Mouse (Mus musculus): ENCODE measurements around the gene Rex1bd. TPM values are rescaled to one million over a fixed set of nuclear protein-coding genes. Genes with fewer than 3 reads are reported as not detected.

Rex1bd gene
- polyA plus RNA-seq, 1 experiment from 2014 or later, result 199 TPM

DNA sequence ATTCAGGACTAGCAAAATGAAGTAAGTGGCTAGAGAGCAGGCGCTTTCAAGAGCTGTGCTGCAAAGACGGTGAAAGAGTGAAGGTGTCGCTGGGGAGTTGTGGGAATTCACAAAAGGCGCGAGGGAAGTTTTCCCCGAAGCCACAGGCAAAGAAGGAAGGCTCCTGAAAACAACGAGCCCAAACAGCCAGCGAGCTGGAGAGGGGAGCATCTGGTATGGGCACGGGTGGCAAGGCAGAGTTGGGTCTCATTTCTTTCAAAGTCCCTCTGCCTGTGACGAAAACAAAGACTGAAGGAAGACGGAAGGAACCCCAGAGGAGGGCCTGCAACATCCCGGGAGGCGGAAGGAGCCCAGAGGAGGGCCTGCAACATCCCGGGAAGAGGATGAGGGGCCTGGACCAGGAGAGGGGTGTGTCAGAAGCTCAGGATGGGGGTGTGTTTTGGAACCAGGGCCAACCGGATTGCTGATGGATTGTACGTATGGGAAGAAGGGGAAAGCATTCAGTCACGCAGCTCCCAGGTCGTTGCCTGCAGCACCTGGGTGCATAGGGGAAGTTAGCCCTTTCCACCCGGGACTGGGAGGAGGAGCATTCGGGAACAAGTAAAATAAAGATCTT lies 15.6 kb downstream of the Rex1bd start:
- DNase-seq (ENCODE audit: low spot score) (no peak), ATAC-seq (no peak)
- Histone ChIP-seq H3K9me3 (replicated peaks; ENCODE audit: control insufficient read depth, low read length) (no peaks in the 10 kb centered on the region), H3K36me3 (ENCODE audit: control insufficient read depth, insufficient read depth, low read length) (no peaks in the 10 kb centered on the region), H3K27ac (ENCODE audit: low read depth, low read length) (no peak overlapping the region), H3K4me3 (ENCODE audit: low read depth, low read length) (no peak overlapping the region), H3K4me2 (ENCODE audit: low read length) (no peak overlapping the region), H3K4me1 (ENCODE audit: control insufficient read depth, insufficient read depth, low read length) (peaks cover 9% of the 10 kb centered on the region), H3K9ac (ENCODE audit: low read length) (no peak overlapping the region), H3K27me3 (replicated peaks; ENCODE audit: control insufficient read depth, insufficient read depth, low read length) (peaks cover 91% of the 10 kb centered on the region)
- 1% methylated on average over 20 of the region's 20 CpGs for WGBS

DNA sequence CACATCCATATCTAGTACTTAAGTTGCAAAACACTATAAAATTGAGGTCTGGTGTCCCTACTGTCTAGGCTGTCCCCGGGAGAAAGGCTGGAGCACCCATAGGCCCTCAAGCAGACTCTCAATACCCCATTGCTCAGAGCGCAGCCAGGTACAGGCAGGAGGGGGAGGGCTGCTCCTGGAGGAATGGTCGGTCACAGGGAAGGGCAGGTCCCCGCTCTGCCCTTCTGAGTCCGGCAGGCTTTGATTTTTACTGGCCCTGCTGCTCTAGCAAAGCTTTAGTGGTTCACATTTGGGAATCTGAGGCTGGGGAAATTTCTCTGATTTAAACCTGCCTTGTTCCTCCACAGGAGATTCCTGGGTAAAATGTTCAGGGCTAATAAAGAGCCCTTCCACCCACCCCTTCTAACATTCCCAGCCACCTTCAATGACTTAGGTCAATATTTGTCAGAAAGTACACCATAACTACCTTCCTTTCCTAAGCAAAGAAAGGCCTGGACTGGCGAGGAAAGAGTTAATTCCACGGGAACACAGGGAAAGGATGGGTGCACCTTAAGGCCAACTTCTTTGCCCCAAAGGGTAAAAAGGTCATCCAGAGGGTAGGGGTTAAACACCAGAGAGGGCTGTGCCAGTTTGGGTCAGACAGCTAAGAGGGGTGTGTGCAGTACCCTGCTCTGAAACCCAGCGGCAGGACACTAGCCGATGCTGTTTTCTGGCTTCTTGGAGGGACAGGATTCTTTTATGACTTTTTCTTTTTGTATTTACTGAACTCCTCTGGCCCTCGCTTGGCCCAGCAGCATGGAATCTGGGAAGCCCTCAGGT lies 16.3 kb downstream of the Rex1bd start:
- no peak overlapping the region for H3K27ac ChIP-seq (ENCODE audit: low read depth, low read length)
- H3K9me3 ChIP-seq (replicated peaks; ENCODE audit: control insufficient read depth, low read length), result no peaks in the 10 kb centered on the region
- 6% methylated on average over 10 of the region's 10 CpGs for WGBS
- no peak overlapping the region for H3K4me3 ChIP-seq (ENCODE audit: low read depth, low read length)
- ATAC-seq (no peak), DNase-seq (ENCODE audit: low spot score) (no peak)
- no peak overlapping the region for H3K4me2 ChIP-seq (ENCODE audit: low read length)
- peaks cover 91% of the 10 kb centered on the region for H3K27me3 ChIP-seq (replicated peaks; ENCODE audit: control insufficient read depth, insufficient read depth, low read length)
- no peak overlapping the region for H3K9ac ChIP-seq (ENCODE audit: low read length)
- no peaks in the 10 kb centered on the region for H3K36me3 ChIP-seq (ENCODE audit: control insufficient read depth, insufficient read depth, low read length)
- peaks cover 9% of the 10 kb centered on the region for H3K4me1 ChIP-seq (ENCODE audit: control insufficient read depth, insufficient read depth, low read length)

DNA sequence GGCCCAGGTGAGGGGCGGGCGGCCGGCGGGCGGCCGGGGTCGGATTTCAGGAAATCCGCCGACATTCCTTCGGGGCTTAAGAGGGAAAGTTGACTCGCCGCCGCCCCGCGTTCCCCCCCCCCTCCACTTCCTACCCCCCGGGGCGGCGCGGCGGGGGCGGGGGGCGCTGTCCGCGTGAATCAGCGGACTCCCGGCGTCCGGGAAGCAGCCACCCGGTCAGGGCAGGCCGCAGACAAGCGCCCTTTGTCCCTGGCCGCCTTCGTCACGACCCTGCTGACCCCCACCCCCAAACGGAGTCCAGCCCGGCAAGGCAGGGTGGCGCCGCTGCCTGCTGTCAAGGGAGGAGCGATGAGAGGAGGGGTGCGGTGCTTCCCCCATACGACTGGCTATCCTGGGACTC lies 17.0 kb downstream of the Rex1bd start:
- no peak for ATAC-seq
- no peaks in the 10 kb centered on the region for H3K9me3 ChIP-seq (replicated peaks; ENCODE audit: control insufficient read depth, low read length)
- H3K27ac ChIP-seq (ENCODE audit: low read depth, low read length), result no peak overlapping the region
- H3K27me3 ChIP-seq (replicated peaks; ENCODE audit: control insufficient read depth, insufficient read depth, low read length), result peaks cover 90% of the 10 kb centered on the region
- WGBS, result 2% methylated on average over 20 of the region's 41 CpGs
- H3K9ac ChIP-seq (ENCODE audit: low read length), result no peak overlapping the region
- no peak overlapping the region for H3K4me3 ChIP-seq (ENCODE audit: low read depth, low read length)
- H3K4me2 ChIP-seq (ENCODE audit: low read length), result peak overlapping the region; percentile 14; the same call in 1 of the 2 replicates
- DNase-seq (ENCODE audit: low spot score), result no peak
- H3K4me1 ChIP-seq (ENCODE audit: control insufficient read depth, insufficient read depth, low read length), result peaks cover 9% of the 10 kb centered on the region
- no peaks in the 10 kb centered on the region for H3K36me3 ChIP-seq (ENCODE audit: control insufficient read depth, insufficient read depth, low read length)

DNA sequence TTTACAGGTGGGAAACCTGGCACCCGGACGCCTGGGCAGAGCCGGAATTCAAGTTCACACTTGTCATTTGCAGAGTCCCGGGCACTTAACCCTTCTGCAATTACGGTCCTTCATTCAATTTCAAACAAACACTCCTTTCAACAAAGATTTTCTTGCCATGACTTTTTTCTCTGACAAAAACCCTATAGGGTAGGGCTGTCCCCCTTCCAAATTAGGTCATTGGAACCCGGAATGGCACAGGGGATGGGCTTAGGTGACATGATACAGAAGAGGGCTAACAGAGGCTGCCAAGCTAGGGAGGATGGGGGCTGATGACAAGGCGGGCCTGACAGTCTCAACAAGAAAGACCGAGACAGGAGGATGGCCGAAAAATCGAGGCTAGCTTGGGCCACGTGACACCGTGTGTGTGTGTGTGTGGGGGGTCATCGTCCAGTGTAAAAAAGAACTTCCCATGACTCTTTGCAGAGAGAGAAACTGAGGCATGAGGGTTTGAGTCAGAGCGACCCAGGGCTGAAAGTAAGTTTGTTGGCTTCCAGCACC lies 17.6 kb downstream of the Rex1bd start:
- DNase-seq (ENCODE audit: low spot score) (no peak), ATAC-seq (no peak)
- Histone ChIP-seq H3K9ac (ENCODE audit: low read length) (no peak overlapping the region), H3K4me2 (ENCODE audit: low read length) (peak overlapping the region; percentile 14; the same call in 1 of the 2 replicates), H3K4me1 (ENCODE audit: control insufficient read depth, insufficient read depth, low read length) (peaks cover 9% of the 10 kb centered on the region), H3K36me3 (ENCODE audit: control insufficient read depth, insufficient read depth, low read length) (no peaks in the 10 kb centered on the region), H3K27me3 (replicated peaks; ENCODE audit: control insufficient read depth, insufficient read depth, low read length) (peaks cover 89% of the 10 kb centered on the region), H3K27ac (ENCODE audit: low read depth, low read length) (no peak overlapping the region), H3K4me3 (ENCODE audit: low read depth, low read length) (no peak overlapping the region), H3K9me3 (replicated peaks; ENCODE audit: control insufficient read depth, low read length) (no peaks in the 10 kb centered on the region)
- WGBS, result 4% methylated on average over 14 of the region's 14 CpGs

DNA sequence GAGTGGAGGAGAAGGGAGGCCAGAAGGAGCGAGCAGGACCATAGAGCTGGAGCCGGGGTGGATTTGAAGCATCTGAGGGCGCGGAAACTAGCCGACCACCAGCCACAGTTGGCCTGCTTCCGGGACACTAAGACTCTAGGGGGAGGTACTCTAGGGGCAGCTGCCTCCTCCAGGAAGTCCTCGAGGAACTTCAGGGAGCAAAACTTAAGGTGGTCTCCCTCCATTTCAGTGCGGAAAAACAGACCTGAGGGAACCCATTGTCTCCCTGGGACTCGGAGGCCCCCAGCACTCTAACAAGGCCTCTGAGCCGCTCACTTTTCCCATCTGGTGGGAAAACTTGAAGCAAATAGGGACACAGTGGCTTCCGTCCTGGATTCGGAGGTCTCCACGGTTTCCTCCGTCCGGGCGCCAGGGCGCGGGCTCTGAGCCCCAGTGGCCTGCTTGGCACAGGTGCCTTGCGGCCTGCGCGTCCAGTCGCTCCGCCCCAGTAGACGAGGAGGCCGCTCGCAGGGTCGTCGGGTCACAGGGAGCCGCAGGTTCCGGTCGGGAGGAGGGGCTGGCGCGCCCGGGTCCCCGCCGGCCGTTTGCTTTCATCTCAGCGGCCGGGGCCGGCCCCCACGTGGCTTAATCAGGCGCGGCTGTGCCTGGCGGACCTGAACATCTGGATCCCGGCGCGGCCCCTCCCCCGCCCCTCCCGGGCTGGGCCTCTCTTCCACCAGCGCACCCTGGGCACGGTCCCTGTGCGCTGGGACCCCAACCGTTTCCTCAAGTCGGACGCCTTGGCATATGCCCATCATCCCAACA lies 18.4 kb downstream of the Rex1bd start:
- peak overlapping the region; percentile 15; the same call in 1 of the 2 replicates for H3K4me3 ChIP-seq (ENCODE audit: low read depth, low read length)
- no peak overlapping the region for H3K27ac ChIP-seq (ENCODE audit: low read depth, low read length)
- peak overlapping the region; percentile 48 for H3K9ac ChIP-seq (ENCODE audit: low read length)
- DNase-seq (ENCODE audit: low spot score) (no peak), ATAC-seq (0 out of 2 replicates have a peak, but pooled peaks have one; percentile 24)
- H3K36me3 ChIP-seq (ENCODE audit: control insufficient read depth, insufficient read depth, low read length), result no peaks in the 10 kb centered on the region
- H3K9me3 ChIP-seq (replicated peaks; ENCODE audit: control insufficient read depth, low read length), result no peaks in the 10 kb centered on the region
- H3K4me2 ChIP-seq (ENCODE audit: low read length), result peak overlapping the region; percentile 55
- peaks cover 8% of the 10 kb centered on the region for H3K4me1 ChIP-seq (ENCODE audit: control insufficient read depth, insufficient read depth, low read length)
- 3% methylated on average over 55 of the region's 55 CpGs for WGBS
- H3K27me3 ChIP-seq (replicated peaks; ENCODE audit: control insufficient read depth, insufficient read depth, low read length), result peaks cover 81% of the 10 kb centered on the region

DNA sequence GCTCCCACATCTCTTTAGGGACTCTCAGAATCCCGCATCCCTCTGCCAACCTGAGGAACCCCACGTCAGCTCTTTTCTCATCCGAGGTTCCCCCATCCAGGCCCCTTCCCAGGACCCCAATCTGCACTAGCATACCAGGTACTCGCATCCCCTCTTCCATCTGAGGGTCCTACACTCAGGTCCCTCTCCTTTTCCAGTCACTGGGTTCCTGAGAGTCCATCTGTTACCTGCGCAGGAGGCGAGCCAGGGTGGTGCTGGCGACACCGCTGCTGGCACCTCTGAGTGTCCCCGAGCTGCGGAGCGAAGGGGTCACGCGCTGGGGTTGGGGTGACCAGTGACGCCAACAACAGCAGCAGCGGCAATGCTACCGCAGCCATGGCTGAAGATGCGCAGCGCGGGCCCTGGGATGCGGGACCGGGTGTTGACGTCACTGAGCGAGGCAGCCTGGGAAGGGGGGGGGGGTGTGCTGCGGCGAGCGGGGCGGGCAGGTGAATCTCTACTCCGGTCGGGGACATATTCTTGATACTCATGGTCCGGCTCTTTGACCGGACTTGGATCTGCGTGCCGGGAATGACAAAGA lies 19.5 kb downstream of the Rex1bd start, which contains the start of gene Tmem59l:
TSS of gene Tmem59l (minus strand) at position 418 of the 580 bp plus-strand sequence.
- peaks cover 7% of the 10 kb centered on the region for H3K4me1 ChIP-seq (ENCODE audit: control insufficient read depth, insufficient read depth, low read length)
- H3K9ac ChIP-seq (ENCODE audit: low read length), result peak within 1 kb of the TSS; percentile 65
- no peak within 1 kb of the TSS for H3K27ac ChIP-seq (ENCODE audit: low read depth, low read length)
- ATAC-seq (peak; percentile 75), DNase-seq (ENCODE audit: low spot score) (peak; percentile 65)
- H3K4me2 ChIP-seq (ENCODE audit: low read length), result peak within 1 kb of the TSS; percentile 55
- no peaks in the 10 kb centered on the region for H3K36me3 ChIP-seq (ENCODE audit: control insufficient read depth, insufficient read depth, low read length)
- 4% methylated on average over 33 of the region's 33 CpGs for WGBS
- peak within 1 kb of the TSS; percentile 39 for H3K4me3 ChIP-seq (ENCODE audit: low read depth, low read length)
- peaks cover 72% of the 10 kb centered on the region for H3K27me3 ChIP-seq (replicated peaks; ENCODE audit: control insufficient read depth, insufficient read depth, low read length)
- no peaks in the 10 kb centered on the region for H3K9me3 ChIP-seq (replicated peaks; ENCODE audit: control insufficient read depth, low read length)

DNA sequence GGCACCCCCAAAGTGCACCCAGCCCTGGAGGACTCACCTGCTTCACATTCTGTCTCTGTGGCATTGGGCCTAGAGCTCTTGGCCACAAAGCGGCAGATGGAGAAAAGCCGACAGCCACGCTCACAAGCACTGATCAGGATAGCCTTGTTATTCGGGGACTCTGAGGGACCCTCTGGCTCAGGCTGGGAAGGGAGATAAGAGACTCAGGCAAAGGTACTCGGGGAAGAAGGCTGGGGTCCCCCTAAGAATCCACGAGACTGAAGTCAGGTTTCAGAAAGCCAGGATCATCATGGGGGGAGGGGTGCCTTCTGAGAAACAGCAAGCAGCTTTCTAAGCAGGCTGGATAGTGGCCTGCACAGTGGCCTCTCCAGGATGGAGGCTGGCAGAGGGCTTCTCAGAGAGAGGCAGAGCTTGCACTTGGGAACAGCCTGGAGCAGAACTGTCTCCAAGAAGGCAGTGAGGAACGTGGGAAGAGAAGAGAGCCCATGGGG lies 20.3 kb downstream of the Rex1bd start:
- ATAC-seq, result no peak
- DNase-seq (ENCODE audit: low spot score), result no peak
- Histone ChIP-seq H3K9ac (ENCODE audit: low read length) (no peak overlapping the region), H3K36me3 (ENCODE audit: control insufficient read depth, insufficient read depth, low read length) (no peaks in the 10 kb centered on the region), H3K27me3 (replicated peaks; ENCODE audit: control insufficient read depth, insufficient read depth, low read length) (peaks cover 69% of the 10 kb centered on the region), H3K4me2 (ENCODE audit: low read length) (peak overlapping the region; percentile 55), H3K27ac (ENCODE audit: low read depth, low read length) (no peak overlapping the region), H3K4me3 (ENCODE audit: low read depth, low read length) (peak overlapping the region; percentile 39; the same call in 1 of the 2 replicates), H3K4me1 (ENCODE audit: control insufficient read depth, insufficient read depth, low read length) (peaks cover 7% of the 10 kb centered on the region), H3K9me3 (replicated peaks; ENCODE audit: control insufficient read depth, low read length) (no peaks in the 10 kb centered on the region)
- 53% methylated on average over 6 of the region's 7 CpGs for WGBS

DNA sequence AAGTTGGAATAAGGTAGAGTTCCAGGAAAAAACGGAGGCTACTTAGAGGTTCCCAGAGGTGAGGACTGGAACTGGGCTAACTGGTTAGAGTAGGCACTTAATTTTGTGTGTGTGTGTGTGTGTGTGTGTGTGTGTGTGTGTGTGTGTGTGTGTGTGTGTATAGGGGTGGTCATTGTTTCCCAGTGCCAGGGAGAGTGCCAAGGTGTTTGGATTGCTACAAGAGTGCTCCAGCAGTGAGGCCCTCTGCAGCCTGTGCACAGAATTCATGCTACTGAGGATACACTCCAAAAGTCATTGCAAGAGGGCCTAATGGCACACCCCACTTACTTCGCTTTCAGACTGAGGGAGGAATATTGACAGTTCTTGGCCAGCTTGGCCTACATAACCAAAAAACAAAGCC lies 23.6 kb downstream of the Rex1bd start:
- Histone ChIP-seq H3K9ac (ENCODE audit: low read length) (no peak overlapping the region), H3K36me3 (ENCODE audit: control insufficient read depth, insufficient read depth, low read length) (no peaks in the 10 kb centered on the region), H3K4me3 (ENCODE audit: low read depth, low read length) (no peak overlapping the region), H3K4me2 (ENCODE audit: low read length) (no peak overlapping the region), H3K27ac (ENCODE audit: low read depth, low read length) (no peak overlapping the region), H3K4me1 (ENCODE audit: control insufficient read depth, insufficient read depth, low read length) (no peaks in the 10 kb centered on the region), H3K9me3 (replicated peaks; ENCODE audit: control insufficient read depth, low read length) (no peaks in the 10 kb centered on the region), H3K27me3 (replicated peaks; ENCODE audit: control insufficient read depth, insufficient read depth, low read length) (peaks cover 40% of the 10 kb centered on the region)
- DNase-seq (ENCODE audit: low spot score) (no peak), ATAC-seq (no peak)
- WGBS, result 58% methylated on average over 2 of the region's 2 CpGs

Measured in forebrain, embryonic 14.5 days (tissue).